Mouse (Mus musculus) stomach, postnatal 0 days (tissue): Measurements from ENCODE around the gene Lmnb2.

Experiments
- CTCF ChIP-seq: IDR thresholded peaks from 2 replicates; pipeline ENCODE4 v1.5.1; 2016; ENCODE audit warnings: antibody characterized with exemption, low read depth, mild to moderate bottlenecking, moderate library complexity
- EP300 ChIP-seq: optimal IDR thresholded peaks from 2 replicates; pipeline ENCODE3; 2016; ENCODE audit warnings: antibody characterized with exemption

DNA sequence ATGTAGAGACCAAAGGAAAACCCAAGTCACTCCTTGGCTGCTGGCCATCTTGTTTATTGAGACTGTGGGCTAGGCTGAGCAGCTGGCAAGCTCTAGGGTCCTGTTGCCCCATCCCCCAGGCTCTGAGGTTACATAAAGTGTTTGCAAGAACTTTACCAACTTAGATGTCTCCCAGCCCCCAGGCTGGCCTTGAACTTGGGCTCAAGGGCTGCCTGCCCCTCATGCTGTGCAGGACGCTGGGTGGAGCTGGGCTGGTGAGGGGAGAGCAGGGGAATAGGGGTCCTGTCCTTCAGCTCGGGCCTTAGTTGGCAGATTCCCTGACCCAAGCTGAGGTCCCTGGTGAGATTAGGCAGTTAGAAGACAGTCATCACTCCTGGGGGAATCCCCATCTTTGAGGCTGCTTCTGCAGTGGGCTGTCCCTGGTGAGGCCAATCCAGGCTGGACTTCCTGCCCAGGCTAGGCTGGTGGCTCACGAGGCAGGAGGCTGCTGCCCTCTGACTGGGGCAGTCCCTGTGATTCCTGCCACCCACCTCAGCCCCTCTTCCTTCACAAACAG is 49.1 kb upstream of the Lmnb2 start:
- TF ChIP-seq CTCF (no peak), EP300 (no peak)
